Mouse (Mus musculus): ENCODE data around the gene Gm45717. TPM values are rescaled to one million over a fixed set of nuclear protein-coding genes. Genes with fewer than 3 reads are reported as not detected.
A peak's percentile ranks its signal among the peaks of the same experiment; 100 is the strongest.
"Not testable (repeated sequence)": the region's sequence is repeated elsewhere in the genome, so short reads cannot be mapped to it uniquely, and the experiment has no call there.

Gene Gm45717
- polyA plus RNA-seq, 1 experiment = not detected

GRCm38 (mm10) chr7:140970931-140971330, 15.2 kb upstream of the Gm45717 start:
- WGBS = 48% methylated on average over 7 of the region's 7 CpGs
- TF ChIP-seq CTCF (IDR thresholded peaks at IDR 0.05; ENCODE audit: insufficient read depth, low read length) (no peak), POLR2A (IDR thresholded peaks at IDR 0.05; ENCODE audit: borderline replicate concordance, extremely low read depth, low read depth, low read length) (no peak)
- Histone ChIP-seq H3K4me3 (replicated peaks; ENCODE audit: extremely low read depth, low read depth, low read length) (no peak overlapping the region), H3K4me1 (ENCODE audit: control insufficient read depth, insufficient read depth, low read length) (peaks cover 9% of the 10 kb centered on the region)
- DNase-seq = no peak

- H3K4me1 ChIP-seq (ENCODE audit: control insufficient read depth, insufficient read depth, low read length); DNase-seq; H3K4me3 ChIP-seq (replicated peaks; ENCODE audit: extremely low read depth, low read depth, low read length): not testable (repeated sequence)
- 47% methylated on average over 3 of the region's 3 CpGs for WGBS
These were observed 13.0 kb upstream of the Gm45717 start for GRCm38 (mm10) chr7:140968710-140969109.

- no peak for DNase-seq
- peak overlapping the region; percentile 40 for H3K4me3 ChIP-seq (replicated peaks; ENCODE audit: extremely low read depth, low read depth, low read length)
- H3K4me1 ChIP-seq (ENCODE audit: control insufficient read depth, insufficient read depth, low read length) = peaks cover 9% of the 10 kb centered on the region
- TF ChIP-seq POLR2A (IDR thresholded peaks at IDR 0.05; ENCODE audit: borderline replicate concordance, extremely low read depth, low read depth, low read length) = no peak
- TF ChIP-seq CTCF (IDR thresholded peaks at IDR 0.05; ENCODE audit: insufficient read depth, low read length) = 0 out of 2 replicates have a peak, but pooled peaks have one; percentile 1
- 24% methylated on average over 14 of the region's 14 CpGs for WGBS
These were observed 12.3 kb upstream of the Gm45717 start for GRCm38 (mm10) chr7:140967862-140968591.

GRCm38 (mm10) chr7:140966921-140967320, 11.2 kb upstream of the Gm45717 start, which contains the start of gene Ifitm1:
Ifitm1 (plus strand) TSS chr7:140967221.
- H3K4me1 ChIP-seq (ENCODE audit: control insufficient read depth, insufficient read depth, low read length) = peaks cover 9% of the 10 kb centered on the region
- 89% methylated on average over 4 of the region's 4 CpGs for WGBS

GRCm38 (mm10) chr7:140962733-140963132, 7.0 kb upstream of the Gm45717 start:
- TF ChIP-seq CTCF (IDR thresholded peaks at IDR 0.05; ENCODE audit: insufficient read depth, low read length) (no peak), POLR2A (IDR thresholded peaks at IDR 0.05; ENCODE audit: borderline replicate concordance, extremely low read depth, low read depth, low read length) (no peak)
- DNase-seq = no peak

More at GRCm38 (mm10) chr7:140966921-140967320, 11.2 kb upstream of the Gm45717 start, which contains the start of gene Ifitm1:
- no peak for DNase-seq
- no peak for TF ChIP-seq CTCF (IDR thresholded peaks at IDR 0.05; ENCODE audit: insufficient read depth, low read length)
- TF ChIP-seq POLR2A (IDR thresholded peaks at IDR 0.05; ENCODE audit: borderline replicate concordance, extremely low read depth, low read depth, low read length) = no peak
- H3K4me3 ChIP-seq (replicated peaks; ENCODE audit: extremely low read depth, low read depth, low read length) = no peak within 1 kb of the TSS

GRCm38 (mm10) chr7:140961416-140961815, 5.7 kb upstream of the Gm45717 start:
- Histone ChIP-seq H3K4me1 (ENCODE audit: control insufficient read depth, insufficient read depth, low read length) (peaks cover 7% of the 10 kb centered on the region; the same call in 1 of the 2 replicates), H3K4me3 (replicated peaks; ENCODE audit: extremely low read depth, low read depth, low read length) (no peak overlapping the region)
- WGBS = 94% methylated on average over 2 of the region's 2 CpGs
- DNase-seq = no peak
- TF ChIP-seq CTCF (IDR thresholded peaks at IDR 0.05; ENCODE audit: insufficient read depth, low read length) = no peak
- no peak for TF ChIP-seq POLR2A (IDR thresholded peaks at IDR 0.05; ENCODE audit: borderline replicate concordance, extremely low read depth, low read depth, low read length)

More at GRCm38 (mm10) chr7:140962733-140963132, 7.0 kb upstream of the Gm45717 start:
- 92% methylated on average over 2 of the region's 2 CpGs for WGBS
- Histone ChIP-seq H3K4me1 (ENCODE audit: control insufficient read depth, insufficient read depth, low read length) (peaks cover 2% of the 10 kb centered on the region; the same call in 1 of the 2 replicates), H3K4me3 (replicated peaks; ENCODE audit: extremely low read depth, low read depth, low read length) (no peak overlapping the region)

- no peak for DNase-seq
- Histone ChIP-seq H3K4me3 (replicated peaks; ENCODE audit: extremely low read depth, low read depth, low read length) (no peak overlapping the region), H3K4me1 (ENCODE audit: control insufficient read depth, insufficient read depth, low read length) (peaks cover 11% of the 10 kb centered on the region)
- no peak for TF ChIP-seq CTCF (IDR thresholded peaks at IDR 0.05; ENCODE audit: insufficient read depth, low read length)
- no peak for TF ChIP-seq POLR2A (IDR thresholded peaks at IDR 0.05; ENCODE audit: borderline replicate concordance, extremely low read depth, low read depth, low read length)
- 80% methylated on average over 5 of the region's 5 CpGs for WGBS
These were observed 4.3 kb upstream of the Gm45717 start for GRCm38 (mm10) chr7:140960026-140960425.

GRCm38 (mm10) chr7:140959181-140959901, 3.6 kb upstream of the Gm45717 start:
- peaks cover 11% of the 10 kb centered on the region for H3K4me1 ChIP-seq (ENCODE audit: control insufficient read depth, insufficient read depth, low read length)
- H3K4me3 ChIP-seq (replicated peaks; ENCODE audit: extremely low read depth, low read depth, low read length) = no peak overlapping the region
- 10% methylated on average over 9 of the region's 9 CpGs for WGBS
- TF ChIP-seq CTCF (IDR thresholded peaks at IDR 0.05; ENCODE audit: insufficient read depth, low read length) = 0 out of 2 replicates have a peak, but pooled peaks have one; percentile 7
- no peak for TF ChIP-seq POLR2A (IDR thresholded peaks at IDR 0.05; ENCODE audit: borderline replicate concordance, extremely low read depth, low read depth, low read length)
- DNase-seq = no peak

- no peak overlapping the region for H3K4me3 ChIP-seq (replicated peaks; ENCODE audit: extremely low read depth, low read depth, low read length)
- peaks cover 25% of the 10 kb centered on the region for H3K4me1 ChIP-seq (ENCODE audit: control insufficient read depth, insufficient read depth, low read length)
- no peak for DNase-seq
- TF ChIP-seq CTCF (IDR thresholded peaks at IDR 0.05; ENCODE audit: insufficient read depth, low read length) (no peak), POLR2A (IDR thresholded peaks at IDR 0.05; ENCODE audit: borderline replicate concordance, extremely low read depth, low read depth, low read length) (peak; percentile 39; the same call in 1 of the 2 replicates)
- 43% methylated on average over 6 of the region's 6 CpGs for WGBS
These were observed 776 bp upstream of the Gm45717 start for GRCm38 (mm10) chr7:140956556-140956869.
